Mouse (Mus musculus) thymus, postnatal 0 days (tissue): ENCODE results near the gene Krt6a. TPM values are rescaled to one million over a fixed set of nuclear protein-coding genes. Genes with fewer than 3 reads are reported as not detected.

ENCODE experiments used
- microRNA-seq: library from miRNA; unstranded; fragments of <30 nt; microRNA quantifications from one replicate; pipeline ENCODE4, GENCODE M21; 2016; ENCODE audit warnings: borderline number of aligned reads
- polyA plus RNA-seq: library from polyadenylated mRNA; unstranded; fragments of >200 nt; fragmentation: Nextera tagmentation; extraction: Ambion mirVana; gene quantifications from 2 replicates; pipeline ENCODE4 v1.2.1, GENCODE M21; 2015

The Krt6a gene
- polyA plus RNA-seq, 1 experiment from 2014 or later: 7.7 TPM

Small RNA genes lying within 50 kb of the gene (microRNA-seq; reads per million reads assigned to microRNA genes)
- gene Gm44323 (not detected), gene Gm44342 (not detected), gene Gm44383 (not detected), gene Gm44479 (not detected)

Other genes starting within 250 kb of the Krt6a start
- 0.28 TPM in 1 of 2 replicates, not detected in the other for gene Krt88, start 246.6 kb downstream of the Krt6a start, polyA plus RNA-seq
- gene Krt81, start 230.6 kb downstream of the Krt6a start, polyA plus RNA-seq: 0.47 and 0.48 TPM in 2 replicates
- gene Krt86, start 220.8 kb downstream of the Krt6a start, polyA plus RNA-seq: 0.28 and 0.46 TPM in 2 replicates
- gene Krt83, start 202.8 kb downstream of the Krt6a start, polyA plus RNA-seq: 1.0 and 1.7 TPM in 2 replicates
- 0.13 and 0.39 TPM in 2 replicates for gene Gm49425, start 177.0 kb downstream of the Krt6a start, polyA plus RNA-seq
- gene Krt84, start 161.5 kb downstream of the Krt6a start, polyA plus RNA-seq: 0.29 and 0.31 TPM in 2 replicates
- gene Krt82, start 143.6 kb downstream of the Krt6a start, polyA plus RNA-seq: 0.05 and 0.08 TPM in 2 replicates
- 0.06 and 0.18 TPM in 2 replicates for gene Krt90, start 131.4 kb downstream of the Krt6a start, polyA plus RNA-seq
- gene Krt75, start 120.4 kb downstream of the Krt6a start, polyA plus RNA-seq: 0.21 and 0.27 TPM in 2 replicates
- not detected in 2 replicates for gene Gm5414, start 66.1 kb downstream of the Krt6a start, polyA plus RNA-seq
- gene Gm5478, start 46.9 kb downstream of the Krt6a start, polyA plus RNA-seq: not detected in 2 replicates
- 0.80 and 0.94 TPM in 2 replicates for gene Krt6b, start 14.0 kb downstream of the Krt6a start, polyA plus RNA-seq
- 110 and 117 TPM in 2 replicates for gene Krt5, start 18.6 kb upstream of the Krt6a start, polyA plus RNA-seq
- gene Krt71, start 48.8 kb upstream of the Krt6a start, polyA plus RNA-seq: 1.5 and 1.7 TPM in 2 replicates
- 0.50 and 0.61 TPM in 2 replicates for gene Krt72, start 92.2 kb upstream of the Krt6a start, polyA plus RNA-seq
- 0.42 and 0.60 TPM in 2 replicates for gene Krt73, start 108.0 kb upstream of the Krt6a start, polyA plus RNA-seq
- 0.12 and 0.21 TPM in 2 replicates for gene Krt2, start 123.9 kb upstream of the Krt6a start, polyA plus RNA-seq
- 0.45 and 0.65 TPM in 2 replicates for gene Krt1, start 156.5 kb upstream of the Krt6a start, polyA plus RNA-seq
- gene Krt77, start 175.4 kb upstream of the Krt6a start, polyA plus RNA-seq: 0.63 and 0.78 TPM in 2 replicates
- 0.51 and 0.74 TPM in 2 replicates for gene Krt76, start 198.6 kb upstream of the Krt6a start, polyA plus RNA-seq
- 1.2 and 43.4 TPM in 2 replicates for gene Krt4, start 230.4 kb upstream of the Krt6a start, polyA plus RNA-seq
- gene Krt79, start 246.0 kb upstream of the Krt6a start, polyA plus RNA-seq: 0.71 and 0.74 TPM in 2 replicates